Mouse (Mus musculus) urinary bladder, postnatal 36 days (tissue): ENCODE results near the gene Tcta.
"Not testable (repeated sequence)": the region's sequence is repeated elsewhere in the genome, so short reads cannot be mapped to it uniquely, and the experiment has no call there.

Source experiments
- DNase-seq, 2 experiments: peaks; one replicate each; pipeline ENCODE4 v3.0.0; 2022; ENCODE audit warnings: low spot score in 2 of 2, mixed read lengths in 1 of 2

Tcta gene

DNA sequence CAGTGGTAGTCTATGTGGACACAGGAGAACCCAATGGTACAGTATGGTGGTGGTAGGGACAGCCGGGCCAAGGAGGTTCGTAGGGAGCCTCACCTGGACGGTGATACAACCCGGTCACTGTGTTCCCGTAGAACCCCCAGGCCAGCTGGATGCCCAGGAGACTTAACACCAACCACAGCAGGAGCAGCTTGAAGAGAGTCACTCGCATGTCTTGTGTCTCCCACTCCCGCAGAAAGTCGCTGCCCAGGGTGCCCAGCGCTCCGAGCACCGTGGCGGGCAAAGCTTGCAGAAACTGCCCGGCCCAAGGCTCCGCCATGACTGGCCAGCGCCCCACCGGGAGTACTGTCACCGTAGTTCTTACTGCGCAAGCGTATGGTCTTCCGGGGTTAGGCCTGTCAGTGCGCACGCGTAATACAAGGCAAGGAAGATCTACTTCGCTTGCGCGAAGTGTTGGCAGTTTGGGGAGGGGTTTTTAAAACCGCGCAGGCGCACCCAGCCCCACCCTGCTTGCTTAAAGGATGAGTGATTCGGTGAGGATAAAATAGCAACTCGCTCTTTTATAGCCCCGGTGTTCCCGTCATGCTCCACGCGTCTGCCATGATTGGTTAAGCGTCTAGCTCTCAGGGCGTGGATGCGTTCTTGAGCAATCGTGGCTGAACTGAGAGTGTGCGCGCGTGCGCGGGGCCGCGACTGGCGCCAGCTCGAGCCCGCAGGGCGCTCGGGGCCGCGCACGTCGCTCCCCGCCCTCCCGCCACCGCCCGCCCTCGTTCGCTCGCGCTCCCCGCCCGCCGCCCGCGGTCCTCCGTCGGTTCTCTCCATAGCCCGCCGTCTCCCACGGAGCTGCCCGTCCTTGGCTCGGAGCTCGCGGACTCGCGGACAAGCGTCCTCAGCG is at the start of gene Tcta, which contains the start of gene Rhoa:
Gene Tcta, minus strand, starts transcription at position 532 of the 892 bp plus-strand sequence.
Gene Rhoa, plus strand, starts transcription at position 501 of the 892 bp plus-strand sequence.
- peak; percentile 95 to 98 for DNase-seq

- DNase-seq: no peak
Observed at GRCm38 (mm10) chr9:108349727-108350126, 43.8 kb upstream of the Tcta start.

DNA sequence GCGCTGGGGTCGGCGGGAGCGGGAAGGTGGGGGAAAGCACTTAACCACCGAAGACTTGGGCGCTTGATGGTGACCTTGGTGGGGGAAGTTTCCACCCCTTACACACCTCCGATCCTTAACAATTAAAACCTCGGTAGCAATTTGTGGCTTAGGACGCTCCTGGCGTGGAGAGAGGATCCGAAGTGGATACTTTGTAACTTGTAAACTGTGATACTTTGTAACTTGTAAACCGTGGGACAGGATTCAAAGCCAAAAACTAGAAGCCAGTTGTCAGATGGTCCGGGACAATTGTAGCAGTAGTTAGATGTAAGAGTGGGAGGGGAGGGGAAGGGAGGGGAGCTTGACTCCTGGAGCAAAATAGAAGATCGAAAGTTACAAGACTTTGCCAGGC is 42.3 kb upstream of the Tcta start:
- DNase-seq: no peak

- peak; percentile 83 to 85 for DNase-seq
Observed at GRCm38 (mm10) chr9:108347540-108348289, 41.8 kb upstream of the Tcta start, which contains the start of gene Usp4. Usp4 (plus strand) TSS chr9:108347853.

DNA sequence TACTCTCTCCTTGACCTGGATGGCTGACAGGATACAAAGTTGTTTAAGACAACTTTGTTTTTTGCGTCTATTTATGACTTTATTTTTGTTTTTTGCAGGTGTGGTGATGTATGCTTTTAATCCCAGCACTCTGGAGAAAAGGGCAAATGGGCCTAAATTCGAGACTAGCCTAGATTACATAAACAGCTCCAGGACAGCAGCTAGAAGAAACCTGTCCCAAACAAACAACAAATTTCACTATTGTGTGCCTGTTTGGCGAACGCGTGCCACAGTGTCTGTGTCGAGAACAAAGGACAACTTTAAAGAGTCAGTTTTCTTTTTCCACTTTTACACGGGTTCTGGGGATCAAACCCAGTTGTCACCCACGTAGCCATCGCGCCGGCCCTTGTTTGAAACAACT is 41.1 kb upstream of the Tcta start:
- no peak for DNase-seq

DNA sequence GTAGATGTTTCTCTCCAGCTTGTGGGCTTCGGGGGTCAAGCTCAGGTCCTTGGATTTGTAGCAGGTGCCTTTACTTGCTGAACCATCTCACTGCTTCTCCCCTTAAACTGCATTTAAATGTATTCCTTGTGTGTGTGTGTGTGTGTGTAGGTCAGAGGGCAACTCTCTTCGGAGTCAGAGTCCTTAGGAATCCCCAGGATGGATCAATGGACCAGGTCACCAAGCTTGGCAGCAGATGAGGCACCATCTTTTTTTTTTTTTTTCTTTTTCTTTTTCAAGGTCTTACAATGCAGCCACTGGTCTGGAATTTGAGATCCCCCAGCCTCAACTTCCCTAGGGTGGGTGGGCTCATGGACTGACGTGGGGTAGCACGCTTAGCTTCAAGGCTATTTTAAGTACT is 38.5 kb upstream of the Tcta start:
- no peak for DNase-seq

DNA sequence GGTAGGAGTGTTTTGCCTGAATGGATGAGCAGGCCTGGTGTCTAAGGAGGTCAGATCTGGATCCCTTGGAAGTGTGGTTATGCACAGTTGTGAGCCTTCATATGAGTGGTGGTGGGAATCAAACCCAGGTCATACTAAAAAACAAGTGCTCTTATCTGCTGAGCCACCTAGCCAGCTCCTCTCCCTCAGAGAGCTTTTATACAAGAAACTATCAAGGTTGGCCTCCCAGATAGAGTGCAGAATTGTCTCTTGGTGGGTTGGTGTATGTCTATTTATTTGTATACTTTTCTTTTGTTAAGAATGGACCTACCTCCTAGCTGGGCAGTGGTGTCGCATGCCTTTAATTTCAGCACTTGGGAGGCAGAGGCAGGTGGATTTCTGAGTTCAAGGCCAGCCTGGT is 37.9 kb upstream of the Tcta start:
- DNase-seq: no peak

- DNase-seq: no peak
Observed at GRCm38 (mm10) chr9:108343331-108343730, 37.4 kb upstream of the Tcta start.

GRCm38 (mm10) chr9:108342301-108342831 is 36.4 kb upstream of the Tcta start:
- DNase-seq: no peak

GRCm38 (mm10) chr9:108341801-108342200 is 35.8 kb upstream of the Tcta start:
- DNase-seq: no peak

- DNase-seq: no peak
Observed at GRCm38 (mm10) chr9:108341139-108341475, 35.1 kb upstream of the Tcta start.

DNA sequence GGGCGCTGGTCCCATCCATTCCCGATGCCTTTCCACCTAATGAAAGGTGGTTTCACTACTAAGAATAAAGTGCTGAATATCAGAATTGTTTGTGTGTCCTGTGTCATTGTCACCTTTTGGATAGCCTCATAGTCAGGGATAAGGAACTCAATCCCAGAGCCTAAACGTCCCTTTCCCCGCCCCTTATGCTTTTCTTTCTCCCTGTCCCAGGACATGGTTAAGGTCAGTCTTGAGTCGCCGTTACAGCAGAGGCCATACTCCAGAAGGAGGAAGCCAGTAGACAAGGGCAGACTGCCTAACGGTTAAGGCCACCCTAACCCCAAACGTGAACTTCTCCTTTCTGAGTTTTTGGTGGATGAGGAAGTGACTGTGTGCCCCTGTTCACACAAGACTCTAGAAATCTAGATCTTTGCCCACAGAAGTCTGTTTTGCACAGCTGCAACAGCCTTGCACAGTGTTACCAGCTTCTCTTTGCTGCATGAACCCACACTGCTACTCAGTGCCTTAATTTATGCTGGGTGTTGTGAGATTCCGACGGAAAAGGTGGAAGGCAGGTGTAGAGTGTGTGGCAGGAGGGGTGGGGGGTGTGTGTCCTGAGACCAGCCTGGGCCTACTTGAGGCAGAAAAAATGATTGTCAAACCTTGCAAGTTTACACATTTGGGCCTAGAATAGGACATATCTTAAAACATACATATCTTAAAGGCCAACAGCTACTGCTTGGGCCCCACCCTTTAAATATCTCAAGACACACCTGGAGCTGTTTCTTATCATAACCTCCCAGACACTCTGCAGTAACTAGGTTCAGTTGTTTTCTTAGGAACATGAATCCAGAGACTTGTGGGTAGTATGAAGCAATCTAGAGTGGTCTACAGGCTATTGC is 34.5 kb upstream of the Tcta start:
- no peak for DNase-seq

GRCm38 (mm10) chr9:108339886-108340257 is 33.9 kb upstream of the Tcta start:
- no peak for DNase-seq

GRCm38 (mm10) chr9:108338886-108339781 is 33.2 kb upstream of the Tcta start, which contains the start of gene Gpx1:
Gpx1 (plus strand) TSS chr9:108338903.
- peak; percentile 89 to 95 for DNase-seq

GRCm38 (mm10) chr9:108338551-108338885 is 32.6 kb upstream of the Tcta start:
- DNase-seq: no peak

DNA sequence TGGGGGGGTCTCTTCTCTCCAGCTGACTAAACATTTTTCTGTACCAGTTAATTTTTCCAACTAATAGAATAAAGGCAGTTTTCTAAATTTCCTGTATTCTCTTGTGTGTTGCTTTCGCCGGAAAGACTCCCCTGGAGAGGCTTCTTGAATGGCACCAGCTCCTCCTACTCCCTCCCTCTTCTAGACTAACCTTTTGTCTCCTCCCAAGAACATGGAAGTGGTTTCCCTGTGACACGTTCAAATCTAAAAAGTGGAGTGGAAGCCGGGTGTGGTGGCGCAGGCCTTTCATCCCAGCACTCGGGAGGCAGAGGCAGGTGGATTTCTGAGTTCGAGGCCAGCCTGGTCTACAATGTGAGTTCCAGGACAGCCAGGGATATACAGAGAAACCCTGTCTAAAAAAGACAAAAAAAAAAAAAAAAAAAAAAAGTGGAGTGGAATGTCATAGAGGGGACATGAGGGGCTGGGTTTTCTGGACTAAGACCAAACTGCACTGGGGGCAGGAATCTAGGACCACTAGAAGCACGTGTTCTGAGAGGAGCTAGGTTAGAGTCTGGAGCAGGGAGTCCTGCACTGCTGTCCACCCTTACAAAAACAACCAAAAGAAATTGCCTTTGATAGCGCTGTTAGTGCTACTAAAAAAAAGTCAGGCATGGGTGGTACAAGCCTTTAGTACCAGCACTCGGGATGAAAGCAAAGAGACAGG is 32.0 kb upstream of the Tcta start:
- DNase-seq: no peak

GRCm38 (mm10) chr9:108325811-108326210 is 19.9 kb upstream of the Tcta start:
- no peak for DNase-seq

GRCm38 (mm10) chr9:108324784-108325183 is 18.8 kb upstream of the Tcta start:
- DNase-seq: no peak

DNA sequence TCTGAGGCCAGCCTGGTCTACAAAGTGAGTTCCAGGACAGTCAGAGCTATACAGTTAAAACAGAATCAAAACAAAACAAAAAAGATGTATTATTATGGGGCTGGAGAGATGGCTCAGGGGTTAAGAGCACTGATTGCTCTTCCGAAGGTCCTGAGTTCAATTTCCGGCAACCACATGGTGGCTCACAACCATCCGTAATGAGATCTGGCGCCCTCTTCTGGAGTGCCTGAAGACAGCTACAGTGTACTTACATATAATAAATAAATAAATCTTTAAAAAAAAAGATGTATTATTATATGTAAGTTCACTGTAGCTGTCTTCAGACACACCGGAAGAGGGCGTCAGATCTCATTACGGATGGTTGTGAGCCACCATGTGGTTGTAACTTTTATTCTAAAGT is 16.1 kb upstream of the Tcta start:
- DNase-seq: not testable (repeated sequence)

- no peak for DNase-seq
Observed at GRCm38 (mm10) chr9:108318462-108318861, 12.5 kb upstream of the Tcta start.
